In the genomic region with DNA sequence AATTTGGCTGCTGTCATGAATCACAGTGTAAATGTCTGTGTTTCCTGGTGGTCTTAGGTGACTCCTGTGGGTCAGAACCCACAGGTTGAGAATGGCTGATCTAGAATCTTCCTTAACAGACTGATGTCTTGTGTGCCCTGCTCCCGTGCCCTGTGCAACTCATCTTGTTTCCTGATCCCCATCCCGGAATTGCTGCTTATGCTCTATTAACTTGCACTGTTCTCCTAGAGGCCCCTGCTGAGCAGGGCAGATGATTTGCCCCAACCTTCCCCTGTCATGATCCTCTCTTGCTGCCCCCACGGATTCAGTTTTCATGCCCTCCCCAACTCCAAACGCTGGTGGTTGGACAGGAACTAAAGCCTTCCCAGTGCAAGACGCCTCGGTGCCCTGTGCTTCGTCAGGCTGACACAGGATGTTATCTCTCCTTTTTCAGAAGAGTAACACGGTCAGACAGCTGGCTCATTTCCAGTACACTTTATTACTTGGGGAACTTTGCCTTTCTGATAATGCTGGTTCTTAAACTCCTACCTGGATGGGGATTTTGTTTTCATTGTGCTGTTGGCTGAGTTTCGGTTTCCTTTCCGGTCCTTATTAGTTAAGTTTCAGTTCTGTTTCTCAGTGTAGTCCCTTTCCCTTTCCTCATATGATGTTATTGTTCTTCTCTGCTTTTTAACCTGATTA, we compare ENCODE assay signal across 8 mouse cellular contexts. TPM values are rescaled to one million over a fixed set of nuclear protein-coding genes. Genes with fewer than 3 reads are reported as not detected.
DNase-seq lines count a peak whose midpoint lies in the region; ATAC-seq and TF ChIP-seq lines count a peak whose summit lies in the region.

No protein-coding gene starts in this region.

- no peak for TF ChIP-seq EP300 in lung, postnatal 0 days (IDR thresholded peaks at IDR 0.05)

- no peak overlapping the region for H3K9ac ChIP-seq in embryonic facial prominence, embryonic 14.5 days (ENCODE audit: low read depth, low read length)
- H3K9ac ChIP-seq in lung, postnatal 0 days (replicated peaks; ENCODE audit: low read depth), result peak overlapping the region; percentile 36
- H3K9ac ChIP-seq in hindbrain, embryonic 12.5 days, result no peak overlapping the region

- no peaks in the 10 kb centered on the region for H3K27me3 ChIP-seq in embryonic facial prominence, embryonic 14.5 days (replicated peaks; ENCODE audit: control insufficient read depth, insufficient read depth, low read length)
- H3K27me3 ChIP-seq in embryonic facial prominence, embryonic 10.5 days (replicated peaks; ENCODE audit: low read depth, poor library complexity, severe bottlenecking), result no peaks in the 10 kb centered on the region
- H3K27me3 ChIP-seq in lung, postnatal 0 days (replicated peaks; ENCODE audit: insufficient read depth, low read length), result no peaks in the 10 kb centered on the region
- no peaks in the 10 kb centered on the region for H3K27me3 ChIP-seq in hindbrain, embryonic 12.5 days

- H3K9me3 ChIP-seq in embryonic facial prominence, embryonic 14.5 days (ENCODE audit: control insufficient read depth, low read length), result no peaks in the 10 kb centered on the region
- H3K9me3 ChIP-seq in embryonic facial prominence, embryonic 10.5 days, result no peaks in the 10 kb centered on the region
- H3K9me3 ChIP-seq in lung, postnatal 0 days (ENCODE audit: low read length), result no peaks in the 10 kb centered on the region
- no peaks in the 10 kb centered on the region for H3K9me3 ChIP-seq in hindbrain, embryonic 12.5 days (replicated peaks)

- H3K27ac ChIP-seq in embryonic facial prominence, embryonic 14.5 days (replicated peaks; ENCODE audit: low read depth, low read length), result no peak overlapping the region
- H3K27ac ChIP-seq in embryonic facial prominence, embryonic 10.5 days (replicated peaks), result no peak overlapping the region
- peak overlapping the region; percentile 66 for H3K27ac ChIP-seq in lung, postnatal 0 days (ENCODE audit: low read length)
- no peak overlapping the region for H3K27ac ChIP-seq in hindbrain, embryonic 12.5 days

- WGBS in embryonic facial prominence, embryonic 14.5 days, result 52% methylated on average over 10 of the region's 10 CpGs
- WGBS in embryonic facial prominence, embryonic 10.5 days, result 75% methylated on average over 10 of the region's 10 CpGs
- 25% methylated on average over 10 of the region's 10 CpGs for WGBS in lung, postnatal 0 days
- 71% methylated on average over 10 of the region's 10 CpGs for WGBS in hindbrain, embryonic 12.5 days

- DNase-seq in embryonic facial prominence, embryonic 14.5 days (ENCODE audit: low spot score), result no peak
- DNase-seq in embryonic facial prominence, embryonic 10.5 days (ENCODE audit: low spot score), result no peak
- peak; percentile 49 to 58 for DNase-seq in adrenal gland, postnatal 36 days
- DNase-seq in lung, postnatal 0 days (ENCODE audit: low spot score), result peak; percentile 57
- peak; percentile 29 to 30 for DNase-seq in thymus, postnatal 36 days
- no peak for DNase-seq in urinary bladder, adult 18-20 months (ENCODE audit: low spot score in 2 of 2)

- ATAC-seq in embryonic facial prominence, embryonic 14.5 days (ENCODE audit: low read depth), result no peak
- peak; percentile 85 for ATAC-seq in inflammation-experienced regulatory T-cells, adult 6 months
- ATAC-seq in lung, postnatal 0 days, result peak; percentile 64
- ATAC-seq in hindbrain, embryonic 12.5 days (ENCODE audit: low FRiP score), result no peak

- no peak overlapping the region; the same call in 1 of the 2 replicates for H3K4me3 ChIP-seq in embryonic facial prominence, embryonic 14.5 days (ENCODE audit: low read depth, low read length)
- H3K4me3 ChIP-seq in embryonic facial prominence, embryonic 10.5 days, result no peak overlapping the region
- peak overlapping the region; percentile 41 for H3K4me3 ChIP-seq in lung, postnatal 0 days (ENCODE audit: low read depth, low read length)
- no peak overlapping the region for H3K4me3 ChIP-seq in hindbrain, embryonic 12.5 days

- H3K4me1 ChIP-seq in embryonic facial prominence, embryonic 14.5 days (ENCODE audit: control insufficient read depth, insufficient read depth, low read length), result no peaks in the 10 kb centered on the region
- peaks cover 8% of the 10 kb centered on the region; the same call in 1 of the 2 replicates for H3K4me1 ChIP-seq in embryonic facial prominence, embryonic 10.5 days
- H3K4me1 ChIP-seq in lung, postnatal 0 days (ENCODE audit: insufficient read depth, low read depth, low read length), result no peaks in the 10 kb centered on the region
- no peaks in the 10 kb centered on the region for H3K4me1 ChIP-seq in hindbrain, embryonic 12.5 days

- H3K36me3 ChIP-seq in embryonic facial prominence, embryonic 14.5 days (ENCODE audit: control insufficient read depth, insufficient read depth, low read length), result no peaks in the 10 kb centered on the region
- H3K36me3 ChIP-seq in embryonic facial prominence, embryonic 10.5 days (replicated peaks), result no peaks in the 10 kb centered on the region
- no peaks in the 10 kb centered on the region for H3K36me3 ChIP-seq in lung, postnatal 0 days (ENCODE audit: insufficient read depth, low read length)
- no peaks in the 10 kb centered on the region for H3K36me3 ChIP-seq in hindbrain, embryonic 12.5 days

- H3K4me2 ChIP-seq in embryonic facial prominence, embryonic 14.5 days (ENCODE audit: low read depth, low read length), result peak overlapping the region; percentile 29; the same call in 1 of the 2 replicates
- H3K4me2 ChIP-seq in lung, postnatal 0 days (replicated peaks; ENCODE audit: low read depth, low read length), result peak overlapping the region; percentile 54
- H3K4me2 ChIP-seq in hindbrain, embryonic 12.5 days (replicated peaks), result no peak overlapping the region

- TF ChIP-seq CTCF in lung, postnatal 0 days (IDR thresholded peaks at IDR 0.05), result no peak

RNA-seq across cellular contexts. Expression of a gene that starts 18.6 kb away (rescaled TPM):
- polyA plus RNA-seq in embryonic facial prominence, embryonic 14.5 days (2014; fragmentation: Nextera tagmentation; extraction: Ambion mirVana), result 2.8 TPM in 2 replicates
- polyA plus RNA-seq in embryonic facial prominence, embryonic 10.5 days (2016; fragmentation: Nextera tagmentation; extraction: Ambion mirVana), result 1.9 and 2.3 TPM in 2 replicates
- 10 to 100 TPM; 15.6 to 17.8 TPM for total RNA-seq in adrenal gland, postnatal 36 days (2021)
- polyA plus RNA-seq in inflammation-experienced regulatory T-cells, adult 6 months (2017; shearing (Covaris generic)), result 1 to 10 TPM; 5.6 to 9.4 (median 6.8) TPM
- 1.7 and 2.0 TPM in 2 replicates for polyA plus RNA-seq in lung, postnatal 0 days (2015; fragmentation: Nextera tagmentation; extraction: Ambion mirVana)
- polyA plus RNA-seq in hindbrain, embryonic 12.5 days (2016; fragmentation: Nextera tagmentation; extraction: Ambion mirVana), result 1.9 and 2.0 TPM in 2 replicates

Comparison
In these comparisons a context has a peak if more than half of its experiments do, and no peak if none do; other contexts are left out.
1. ATAC-seq: peak in inflammation-experienced regulatory T-cells, adult 6 months (single experiment) and lung, postnatal 0 days (single experiment); none in embryonic facial prominence, embryonic 14.5 days (single experiment) and hindbrain, embryonic 12.5 days (single experiment).
2. DNase-seq: peak in adrenal gland, postnatal 36 days (2 of 2), lung, postnatal 0 days (single experiment) and thymus, postnatal 36 days (2 of 2); none in embryonic facial prominence, embryonic 14.5 days (single experiment), embryonic facial prominence, embryonic 10.5 days (single experiment) and urinary bladder, adult 18-20 months (0 of 2).